Mouse (Mus musculus): ENCODE measurements around the gene Tff1.
A peak's percentile ranks its signal among the peaks of the same experiment; 100 is the strongest.

Gene Tff1

DNA sequence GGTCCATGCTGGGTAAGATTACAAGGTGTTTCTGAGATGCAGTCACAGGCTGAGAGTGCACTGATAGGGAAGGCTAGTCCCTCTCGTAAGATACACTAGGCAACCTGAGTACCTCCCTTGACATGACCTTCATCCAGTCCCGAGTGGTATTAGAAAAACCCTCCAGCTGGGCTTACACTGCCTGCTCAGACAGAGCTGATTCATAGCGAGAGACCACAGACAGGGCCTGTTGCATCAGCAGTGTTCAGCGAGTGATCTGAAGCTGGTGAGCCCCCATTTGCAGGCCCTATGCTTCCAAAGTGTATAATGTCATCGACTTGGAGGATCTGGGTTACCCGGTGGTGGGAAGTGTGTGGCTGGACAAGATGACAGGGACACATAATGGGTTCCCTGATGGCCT lies at the start of gene Tff1:
Tff1 (minus strand) TSS at position 151 of the 400 bp plus-strand sequence.
- no peak for DNase-seq

DNA sequence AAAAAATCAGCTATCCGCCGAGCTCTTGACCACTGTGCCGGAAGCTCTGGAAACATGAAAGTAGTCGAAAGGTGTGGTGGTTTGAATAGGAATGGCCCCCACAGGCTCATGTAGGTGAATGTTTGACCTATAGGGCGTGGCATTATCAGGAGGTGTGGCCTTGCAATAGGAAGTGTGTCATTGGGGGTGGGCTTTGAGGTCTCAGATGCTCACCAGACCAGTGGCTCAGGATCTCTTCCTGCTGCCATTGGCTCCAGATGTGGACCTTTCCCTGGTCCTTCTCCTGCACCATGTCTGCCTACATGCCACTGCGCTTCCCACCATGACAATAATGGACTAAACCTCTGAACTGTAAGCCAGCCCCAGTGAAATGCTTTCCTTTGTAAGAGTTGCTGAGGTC lies 46.8 kb upstream of the Tff1 start:
- no peak for DNase-seq

DNA sequence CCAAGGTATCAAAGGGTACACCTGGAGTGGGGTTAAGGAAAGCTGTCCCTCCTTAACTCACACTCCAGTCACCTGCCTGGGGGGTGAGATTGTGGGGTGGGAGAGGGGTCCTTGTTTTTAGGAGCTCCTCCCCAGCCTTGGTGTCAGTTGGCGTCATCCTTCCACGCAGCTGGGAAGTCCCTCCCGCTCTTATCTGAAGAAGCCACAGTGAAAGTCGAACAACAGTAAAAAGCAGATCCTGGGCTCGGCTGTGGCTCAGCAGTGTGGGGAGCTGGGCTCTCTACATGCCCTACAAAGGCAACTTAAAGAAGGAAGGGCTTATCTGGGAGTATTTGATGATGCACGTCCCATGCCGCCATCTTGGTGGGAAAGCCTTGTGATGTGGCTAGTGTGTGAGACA lies 45.2 kb upstream of the Tff1 start:
- no peak for DNase-seq

DNA sequence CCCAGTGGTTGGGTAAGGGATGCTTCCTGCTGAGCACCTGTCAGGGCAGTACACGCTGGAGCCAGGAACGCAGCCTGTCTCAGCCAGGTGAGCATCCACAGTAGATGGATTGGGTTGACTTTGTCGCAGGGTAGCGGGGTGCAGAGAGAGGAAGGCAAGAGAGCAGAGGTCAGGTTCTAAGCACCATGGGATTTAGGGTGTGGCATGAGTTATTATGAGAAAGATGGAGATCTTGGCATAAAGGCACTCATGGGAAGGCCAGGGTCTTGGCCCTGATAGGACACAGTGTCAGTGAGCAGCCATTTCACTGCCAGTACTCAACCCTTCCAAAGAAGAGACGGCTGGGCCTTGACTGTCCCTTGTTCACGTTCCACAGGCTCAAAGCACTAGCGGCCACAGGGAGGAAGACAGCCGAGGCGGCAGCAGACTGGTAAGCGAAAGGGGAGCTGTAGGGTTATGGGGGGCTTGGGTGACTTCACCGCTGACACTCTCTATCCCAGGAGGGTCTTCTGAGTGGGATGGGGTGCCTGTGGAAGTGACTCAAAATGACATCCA lies 44.4 kb upstream of the Tff1 start:
- DNase-seq: no peak

DNA sequence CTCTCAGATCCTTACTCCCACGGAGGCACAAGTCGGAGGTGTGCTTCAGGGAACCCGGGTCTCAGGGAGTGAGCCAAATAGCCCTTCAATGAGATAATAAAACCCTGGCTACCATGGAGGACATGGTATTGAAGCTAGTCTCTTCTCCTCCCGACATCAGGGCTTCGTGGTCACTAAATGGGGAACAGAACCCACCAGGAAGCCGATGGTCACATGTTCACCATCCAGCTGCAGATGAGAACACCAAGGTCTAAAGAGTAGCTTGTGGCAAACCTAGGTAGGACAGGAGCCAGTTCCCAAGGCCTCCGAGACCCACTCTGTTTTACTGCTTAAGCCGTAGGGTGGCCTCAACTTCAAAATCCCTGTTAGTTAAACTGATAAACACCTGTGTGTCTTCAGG lies 43.6 kb upstream of the Tff1 start:
- no peak for DNase-seq

DNA sequence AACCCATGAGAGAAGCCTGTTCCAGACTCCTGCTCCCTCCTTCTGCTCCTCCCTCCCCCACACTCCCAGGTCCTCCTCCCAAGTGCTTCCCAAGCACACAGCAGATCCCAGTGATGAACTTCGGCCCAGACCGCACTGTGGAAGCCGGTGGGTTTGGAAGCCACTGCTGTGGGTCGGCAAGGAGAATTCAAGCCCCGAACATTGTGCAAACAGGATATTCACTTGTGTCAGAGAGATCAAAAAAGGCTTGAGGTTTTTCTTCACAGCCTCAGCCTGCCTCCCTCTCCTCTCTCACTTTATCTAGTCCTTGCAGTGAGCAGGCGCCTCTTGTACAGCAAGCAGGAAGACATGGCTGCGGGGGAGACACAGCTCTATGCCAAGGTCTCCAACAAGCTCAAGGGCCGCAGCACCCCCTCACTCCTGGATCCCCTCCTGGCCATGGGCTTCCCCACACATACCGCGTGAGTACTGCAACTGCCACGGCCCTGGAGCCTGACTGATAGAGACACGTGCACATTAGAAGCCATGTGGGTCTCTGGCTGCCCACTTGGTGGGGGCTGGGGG lies 42.8 kb upstream of the Tff1 start, which contains the start of gene Ubash3a:
Ubash3a (plus strand) TSS at position 103 of the 564 bp plus-strand sequence.
- no peak for DNase-seq

DNA sequence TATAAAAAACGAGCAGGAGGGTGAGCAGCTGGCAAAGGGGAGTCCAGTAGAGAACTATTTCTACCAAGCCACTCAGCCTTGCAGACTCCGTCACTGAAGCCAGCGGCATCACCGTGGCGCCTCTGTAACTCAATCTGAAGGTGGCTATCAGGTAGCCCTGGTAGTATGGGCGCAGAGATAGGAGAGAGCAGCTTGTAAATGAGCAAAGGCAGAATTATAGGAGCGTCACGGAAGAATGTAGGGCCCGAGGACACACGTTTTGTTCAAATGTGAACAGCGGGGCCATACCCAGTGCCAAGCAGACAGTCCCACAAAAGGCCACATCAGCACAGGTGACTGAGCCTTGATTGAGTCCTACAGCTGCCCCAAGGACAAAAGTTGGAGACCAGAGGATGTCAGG lies 33.8 kb upstream of the Tff1 start, which contains the start of gene Tmprss3:
Tmprss3 (minus strand) TSS at position 101 of the 400 bp plus-strand sequence.
- DNase-seq: no peak

DNA sequence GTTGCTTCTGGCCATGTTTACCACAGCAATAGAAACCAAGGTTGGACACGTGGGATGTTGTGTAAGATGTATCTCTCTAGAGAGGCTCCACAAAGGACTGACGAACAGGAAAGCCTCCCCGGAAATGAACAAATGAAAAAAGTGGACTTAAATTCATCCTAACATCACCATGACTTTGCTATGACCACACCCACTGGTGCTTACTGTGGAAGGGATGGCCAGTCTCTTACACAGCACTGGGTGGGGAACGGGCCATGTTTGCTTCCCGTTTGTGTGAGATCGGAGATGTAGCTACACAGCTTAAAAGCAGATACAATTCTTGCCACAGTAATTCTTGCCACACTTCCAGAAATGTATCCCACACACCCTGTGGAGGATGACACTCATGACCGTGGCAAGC lies 31.2 kb upstream of the Tff1 start:
- no peak for DNase-seq

DNA sequence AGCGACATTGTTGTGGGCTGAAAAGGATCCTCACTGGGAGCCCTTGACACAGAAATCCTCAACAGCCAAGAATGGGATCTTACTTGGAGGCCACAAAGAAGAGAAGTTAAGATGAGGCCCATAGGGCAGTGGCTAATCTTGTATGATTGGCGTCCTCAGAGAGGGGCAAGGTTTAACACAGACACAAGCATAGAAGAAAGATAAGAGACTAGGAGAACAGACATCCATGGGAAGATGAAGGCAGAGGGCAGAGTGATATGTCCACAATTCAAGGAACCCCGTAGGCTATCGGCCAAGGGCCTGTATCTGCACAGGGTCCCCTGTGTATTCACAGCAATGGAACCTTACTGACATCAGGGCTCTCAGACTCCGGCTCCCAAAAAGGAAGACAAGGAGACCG lies 30.1 kb upstream of the Tff1 start:
- no peak for DNase-seq

DNA sequence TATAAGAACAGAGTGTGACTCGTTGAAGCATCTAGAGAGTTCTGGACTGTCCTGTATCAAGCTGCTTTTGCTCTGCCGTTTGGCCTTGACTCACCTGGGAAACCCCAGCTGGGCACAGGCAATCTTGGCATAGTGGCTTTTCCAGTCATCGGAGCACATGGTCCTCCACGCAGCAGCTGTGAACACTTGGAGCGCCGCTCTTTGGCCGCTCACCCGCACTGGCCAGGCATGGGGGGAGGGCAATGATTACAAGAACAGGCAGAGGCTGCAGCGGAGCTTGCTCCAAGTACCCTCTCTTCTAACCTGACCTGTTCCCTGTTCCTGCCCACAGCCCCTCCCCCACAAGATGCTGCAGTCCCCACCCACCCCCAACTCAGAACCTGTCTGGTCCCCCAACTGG lies 28.3 kb upstream of the Tff1 start:
- no peak for DNase-seq

DNA sequence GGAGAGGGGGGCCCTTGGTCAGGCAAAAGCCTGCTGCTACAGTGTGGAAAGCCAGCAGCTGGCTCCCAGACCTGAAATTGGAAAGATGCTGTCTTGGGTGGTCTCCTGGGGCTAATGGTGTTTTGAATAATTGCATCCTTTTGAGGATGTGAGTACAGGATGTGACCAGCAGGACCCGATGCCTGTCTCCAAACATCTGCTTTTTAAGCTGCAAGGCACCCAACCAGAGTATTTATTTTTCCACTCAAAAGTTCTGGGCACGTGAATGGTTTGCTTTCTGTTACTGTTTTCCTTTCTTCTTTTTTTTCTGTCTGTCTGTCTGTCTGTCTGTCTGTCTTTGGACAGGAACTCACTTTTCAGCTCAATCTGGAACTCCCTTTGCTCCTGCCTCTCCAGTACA lies 27.6 kb upstream of the Tff1 start:
- DNase-seq: no peak

DNA sequence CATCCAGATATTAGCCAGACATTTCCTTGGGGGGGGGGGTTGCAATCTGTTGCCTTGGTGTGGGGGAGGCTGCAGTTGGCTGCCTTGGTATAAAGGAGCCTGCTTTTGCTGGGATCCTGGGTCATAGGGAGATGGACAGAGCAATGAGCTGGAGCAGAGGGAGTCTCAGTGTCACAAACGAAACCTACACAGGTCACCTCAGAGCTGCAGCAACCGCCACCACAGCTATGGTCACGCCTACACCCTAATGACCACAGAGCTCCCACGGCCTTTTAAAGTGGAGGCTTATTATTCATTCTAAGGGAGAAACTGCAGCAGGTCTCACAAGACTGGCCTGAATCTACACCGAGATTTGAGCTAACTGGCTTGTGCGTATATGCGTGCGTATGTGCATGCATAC lies 26.7 kb upstream of the Tff1 start:
- no peak for DNase-seq

DNA sequence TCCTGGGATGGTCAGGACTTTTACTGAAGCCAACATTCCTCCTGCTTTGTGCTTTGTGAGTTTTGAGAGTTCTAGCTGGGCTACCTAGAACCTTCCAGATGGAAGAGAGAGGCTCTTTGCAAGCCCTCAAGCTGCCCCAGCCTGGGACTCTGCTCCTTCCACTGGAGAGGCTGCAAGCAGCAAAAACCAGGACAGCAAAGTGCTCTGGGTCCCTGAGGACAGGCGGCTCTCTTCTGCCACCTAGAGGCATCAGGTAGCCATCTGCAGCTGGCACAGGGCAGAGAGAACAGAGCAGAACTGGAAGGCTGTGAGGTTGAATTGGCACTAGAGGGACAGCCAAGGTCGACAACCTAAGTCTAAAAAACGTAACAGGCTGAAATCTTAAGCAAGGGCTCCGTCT lies 22.3 kb upstream of the Tff1 start:
- peak; percentile 72 for DNase-seq

DNA sequence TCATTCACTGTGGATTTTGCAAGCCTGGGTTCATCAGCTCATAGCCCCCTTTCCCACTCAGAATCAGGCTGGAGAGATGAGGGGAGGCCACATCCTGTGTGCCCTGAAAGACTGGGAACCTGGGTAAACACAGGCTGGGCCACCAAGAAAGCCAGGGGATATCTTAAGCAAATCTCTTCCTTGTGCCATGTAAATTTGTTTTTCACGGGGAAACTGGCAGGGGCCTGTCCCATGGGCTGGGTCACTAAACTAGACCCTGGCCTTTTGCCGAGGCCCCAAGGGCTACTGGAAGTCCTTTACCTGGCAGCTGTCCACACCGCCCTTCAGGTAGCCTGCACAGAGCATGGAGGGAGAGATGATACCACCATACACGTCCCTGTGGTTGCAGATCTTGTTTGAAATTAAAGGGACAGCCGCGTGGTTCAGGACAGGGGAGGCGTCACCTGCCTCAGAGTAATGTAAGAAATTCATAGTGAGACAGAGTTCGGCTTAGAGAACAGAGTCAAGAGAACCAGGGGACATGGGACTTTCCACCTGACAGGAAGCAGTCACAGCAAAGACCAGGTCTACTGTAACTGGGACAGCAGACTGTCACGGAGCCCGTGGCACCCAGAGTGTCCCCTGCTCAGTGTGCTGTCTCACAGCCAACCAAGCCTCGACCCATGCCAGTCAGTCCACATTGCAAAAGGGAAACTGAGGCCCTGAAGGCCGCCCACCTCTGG lies 19.4 kb upstream of the Tff1 start:
- DNase-seq: no peak

DNA sequence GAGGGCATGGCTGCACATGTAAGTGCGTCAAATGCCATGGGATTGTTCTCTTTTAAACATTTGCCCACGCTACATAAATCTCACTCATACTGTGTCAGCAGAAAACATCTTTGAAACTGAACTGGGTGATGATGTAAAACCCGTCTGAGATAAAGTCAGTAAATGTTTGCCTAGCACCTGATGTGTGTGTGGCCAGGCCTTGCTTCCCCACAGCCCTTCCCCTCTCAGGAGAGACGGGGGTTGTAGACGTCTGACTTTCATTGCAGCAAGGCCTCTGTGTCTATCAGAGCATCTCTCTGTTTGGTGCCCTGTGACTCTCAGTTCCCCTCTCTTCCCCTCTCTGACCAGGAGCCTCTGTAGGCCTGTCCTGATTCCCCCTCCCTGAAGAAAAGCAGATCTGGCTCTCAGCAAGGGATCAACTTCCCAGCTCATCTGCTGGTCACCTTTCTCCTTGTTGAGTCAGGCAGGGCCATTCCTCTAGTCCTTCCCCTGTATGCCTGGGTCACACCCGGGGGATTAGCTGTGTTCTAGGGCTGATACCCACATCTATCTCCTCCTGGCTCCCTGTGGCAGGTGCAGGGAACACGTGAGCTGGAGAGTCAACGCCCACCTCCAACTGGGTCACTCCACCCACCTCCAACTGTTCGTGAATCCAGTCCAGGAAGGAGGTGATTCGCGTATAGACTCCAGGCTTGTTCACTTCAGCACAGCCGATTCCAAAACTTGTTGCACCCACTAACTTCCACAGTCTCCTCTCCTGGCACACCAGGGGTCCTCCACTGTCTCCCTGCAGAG lies 18.3 kb upstream of the Tff1 start:
- peak; percentile 15 for DNase-seq

DNA sequence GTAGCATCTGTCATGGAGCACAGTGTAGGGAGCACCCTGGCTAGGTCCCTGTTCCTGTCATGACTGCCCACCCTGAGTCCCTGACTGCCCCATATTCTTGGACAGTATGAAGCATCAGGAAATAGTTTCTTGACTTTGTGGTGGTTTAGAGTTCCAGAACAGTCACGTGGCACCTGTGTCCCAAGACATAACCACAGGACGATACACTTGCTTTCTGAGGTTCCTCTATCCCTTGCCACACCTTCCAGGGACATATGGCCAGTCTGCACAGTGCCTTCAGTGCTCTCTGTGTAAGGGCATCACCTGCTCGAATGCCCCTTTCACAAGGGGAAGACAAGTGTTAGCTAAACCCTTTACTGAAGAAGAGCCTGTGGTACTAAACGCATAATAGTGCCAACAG lies 16.4 kb upstream of the Tff1 start:
- DNase-seq: no peak

DNA sequence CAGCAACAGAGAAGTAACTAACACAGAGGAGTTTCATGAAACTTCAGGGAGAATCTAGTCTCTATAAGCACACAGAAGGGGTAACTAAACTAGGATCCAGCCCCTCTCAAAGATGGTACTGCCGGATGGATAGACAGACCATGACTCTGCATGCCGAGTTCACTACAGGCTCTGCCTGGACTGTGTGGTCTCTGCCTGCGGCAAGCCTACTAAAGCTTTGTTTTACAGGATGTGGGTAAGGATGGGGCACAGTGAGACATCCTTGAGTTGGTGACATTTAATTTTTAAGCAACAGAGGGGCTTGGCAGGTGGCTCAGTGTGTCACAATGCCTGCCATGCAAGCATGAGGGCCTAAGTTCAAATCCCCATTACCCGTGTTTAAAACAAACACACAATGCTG lies 11.2 kb upstream of the Tff1 start:
- no peak for DNase-seq

DNA sequence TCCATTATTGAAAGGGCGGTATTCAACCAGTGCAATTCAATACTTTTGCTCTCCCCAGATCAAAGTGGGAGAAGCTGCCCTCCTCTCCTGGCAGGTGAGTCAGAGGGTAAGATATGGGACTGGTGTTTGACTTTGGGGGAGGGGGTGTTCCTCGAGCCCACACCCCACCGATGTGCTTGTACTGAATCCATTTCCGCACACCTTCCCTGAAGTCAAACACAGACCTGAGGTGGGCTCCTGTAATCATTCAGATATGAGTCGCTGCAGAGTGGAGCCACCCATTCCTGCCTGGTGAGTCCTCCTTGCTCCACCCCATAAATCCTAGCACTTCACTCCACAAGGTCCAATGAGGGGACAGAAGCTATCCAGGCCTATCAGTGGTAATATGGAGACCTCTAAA lies 4.7 kb upstream of the Tff1 start:
- no peak for DNase-seq

DNA sequence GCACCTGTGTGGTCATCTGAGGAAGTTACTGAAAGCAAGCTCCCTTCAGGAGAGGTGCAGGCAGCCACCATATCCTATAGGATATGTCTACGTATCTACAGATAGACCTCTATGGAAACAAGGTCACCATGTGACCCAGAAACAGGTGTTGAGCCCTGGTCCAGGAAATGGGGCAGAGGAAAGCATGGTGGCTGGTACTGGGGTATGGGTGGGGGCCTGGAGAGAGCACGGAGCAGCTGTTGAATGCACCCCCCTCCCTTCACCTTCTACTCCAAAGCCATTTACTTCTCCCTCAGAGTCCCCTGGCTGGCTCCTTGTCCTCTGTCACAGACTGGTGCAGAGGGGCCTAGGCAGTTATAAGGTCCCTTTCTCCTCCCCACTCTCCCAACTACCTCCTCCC lies 1.3 kb downstream of the Tff1 start:
- no peak for DNase-seq

DNA sequence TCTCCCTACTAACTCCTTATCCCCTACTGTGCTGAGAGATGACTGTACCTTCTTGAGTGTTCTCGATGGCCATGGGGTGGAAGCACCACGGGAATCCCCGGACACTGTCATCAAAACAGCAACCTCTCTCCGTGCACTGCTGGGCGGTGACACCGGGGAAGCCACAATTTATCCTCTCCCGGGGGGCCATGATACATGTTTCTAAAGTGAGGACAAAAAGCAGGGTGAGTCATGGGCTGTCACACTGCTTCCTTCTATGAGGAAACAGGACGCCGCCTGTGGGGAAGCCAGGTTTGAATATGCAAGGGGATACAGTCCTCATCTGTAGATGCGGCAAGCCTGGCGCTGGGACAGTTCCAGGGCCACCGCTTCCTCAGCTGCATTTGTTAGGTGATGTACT lies 2.5 kb downstream of the Tff1 start:
- no peak for DNase-seq

DNA sequence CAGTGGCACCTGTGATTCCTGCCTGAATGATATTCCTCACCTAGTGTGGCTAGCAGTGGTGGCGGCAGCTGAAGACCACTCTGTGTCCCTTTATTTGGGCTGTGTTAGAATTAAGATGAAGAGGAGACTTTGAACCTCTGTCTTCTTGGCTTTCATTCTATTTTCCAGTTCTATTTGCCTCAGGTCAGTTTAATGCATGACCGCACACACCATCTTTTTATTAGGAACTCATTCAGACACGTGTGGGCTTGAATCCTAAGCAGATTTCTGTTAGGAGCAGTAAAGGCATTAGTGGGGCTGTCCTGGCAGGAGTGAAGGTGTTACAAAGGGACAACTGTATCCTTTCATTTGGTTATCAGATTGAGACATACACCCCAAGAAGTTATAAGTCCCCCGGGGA lies 4.8 kb downstream of the Tff1 start:
- DNase-seq: no peak

DNA sequence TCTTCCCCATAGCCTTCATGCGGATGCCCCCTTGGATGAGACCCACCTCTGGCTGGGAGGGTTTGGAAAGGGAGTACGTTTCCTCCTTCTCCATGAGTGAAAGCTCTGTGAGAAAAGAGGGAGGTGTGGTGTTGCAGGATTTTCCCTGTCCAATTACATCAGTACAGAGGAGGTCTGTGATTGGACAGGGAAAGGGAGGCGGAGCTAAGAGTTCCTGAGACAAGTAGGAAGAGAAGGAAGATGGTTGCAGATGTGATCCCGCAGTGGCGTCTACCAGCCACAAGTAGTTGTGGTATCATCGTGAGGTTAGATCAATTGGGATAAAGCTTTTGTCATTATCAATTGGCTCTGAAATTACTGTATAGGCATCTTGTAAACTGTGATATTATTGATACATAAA lies 7.2 kb downstream of the Tff1 start:
- DNase-seq: no peak

DNA sequence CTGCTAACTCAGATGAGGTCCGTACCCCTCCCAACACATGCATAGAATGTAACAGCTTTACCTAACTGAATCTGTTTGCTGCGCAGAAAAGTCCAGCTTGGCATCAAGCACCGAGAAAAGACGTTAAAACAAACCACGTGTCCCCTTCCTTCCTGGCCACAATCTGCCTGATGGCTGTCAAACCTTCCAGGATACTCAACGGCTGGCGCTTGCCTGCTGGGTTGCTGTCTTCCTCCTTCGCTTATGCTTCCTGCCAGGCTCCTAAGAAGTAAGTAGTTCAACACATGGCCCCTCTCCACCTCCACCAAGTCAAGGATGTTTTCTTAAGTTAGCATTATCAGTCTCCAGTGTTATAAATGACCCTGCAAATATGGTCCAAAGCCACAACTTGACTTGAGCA lies 11.3 kb downstream of the Tff1 start:
- DNase-seq: no peak

DNA sequence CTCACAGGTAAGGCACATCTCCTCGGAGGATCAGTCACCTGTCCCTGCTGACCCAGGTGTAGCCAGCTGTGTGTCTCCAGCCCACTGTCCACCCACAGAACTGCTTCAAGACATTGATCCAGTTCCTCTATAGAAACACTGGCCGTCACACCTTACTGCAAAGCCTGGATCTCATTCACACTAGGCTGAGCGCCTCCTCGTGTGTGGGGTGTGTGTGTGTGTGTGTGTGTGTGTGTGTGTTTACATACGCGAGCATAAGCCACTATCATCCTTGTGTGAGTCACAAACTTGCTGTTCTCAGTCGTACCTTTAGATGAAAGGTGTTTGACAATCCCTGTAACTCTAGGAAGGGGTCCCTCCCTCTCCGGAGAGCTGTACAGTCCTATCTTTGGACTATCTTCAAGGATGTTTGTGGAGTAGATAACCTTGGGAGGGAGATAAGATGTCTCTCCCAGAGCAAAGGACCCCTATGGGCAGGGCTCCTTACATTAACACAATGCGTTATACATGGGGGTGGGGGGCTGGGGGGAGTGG lies 12.0 kb downstream of the Tff1 start:
- no peak for DNase-seq

Data from right cerebral cortex, postnatal 14 days (tissue).